Mouse (Mus musculus) cortical plate, adult 2 months (tissue): ENCODE measurements around the gene Btbd3.

ENCODE experiments used
- CTCF ChIP-seq: fragments of 200-500 bp; IDR thresholded peaks from 2 replicates; pipeline ENCODE4 v1.5.1; 2011; ENCODE audit warnings: mild to moderate bottlenecking, control low read depth, low read length; ENCODE audit not compliant: insufficient read depth; ENCODE audit errors: extremely low read depth
- POLR2A ChIP-seq: fragments of 200-500 bp; IDR thresholded peaks from 2 replicates; pipeline ENCODE4 v1.6.1; 2011; ENCODE audit warnings: mild to moderate bottlenecking, low read length, control low read depth; ENCODE audit not compliant: insufficient read depth; ENCODE audit errors: extremely low read depth

DNA sequence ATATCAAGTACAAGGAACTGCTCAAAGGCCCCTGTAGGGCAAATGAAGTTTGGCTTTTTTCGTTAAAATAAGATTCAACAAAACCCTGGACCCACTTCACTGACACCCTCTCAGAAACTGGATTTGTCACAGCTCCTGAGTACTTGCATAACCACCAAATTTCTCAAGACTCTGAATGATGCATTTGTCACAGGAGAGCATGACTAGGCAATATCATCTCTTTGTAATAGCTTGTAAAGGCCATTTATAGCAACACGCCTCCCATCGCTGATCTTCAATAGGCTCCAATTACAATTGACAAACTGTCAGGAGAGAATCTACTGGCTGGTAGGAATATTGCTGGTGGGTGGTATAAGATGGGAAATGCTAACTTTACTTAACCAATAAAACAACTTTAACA is 283.3 kb downstream of the Btbd3 start:
- no peak for TF ChIP-seq POLR2A
- no peak for TF ChIP-seq CTCF
